Mouse (Mus musculus) retina, adult 2 months (tissue): ENCODE measurements at regions not wholly inside any gene's neighbourhood (a gene's known extent, or its start where the extent isn't known, plus 50 kb on each side); places are given as distances from the start of the nearest gene placed in this dataset.

ENCODE experiments used
- DNase-seq: peaks from one replicate; pipeline ENCODE4 v3.0.0-alpha.2; 2012; ENCODE audit warnings: low read depth, low spot score

GRCm38 (mm10) chr9:46938628-46939027 is 59.9 kb upstream of the Gm4791 start:
- DNase-seq: no peak

GRCm38 (mm10) chr9:46925641-46926040 is 72.9 kb upstream of the Gm4791 start:
- no peak for DNase-seq

GRCm38 (mm10) chr9:46920081-46920480 is 78.5 kb upstream of the Gm4791 start:
- no peak for DNase-seq

- DNase-seq: peak; percentile 11
These were observed 85.3 kb upstream of the Gm4791 start for GRCm38 (mm10) chr9:46913238-46913637.

GRCm38 (mm10) chr9:46909412-46910013 is 89.0 kb upstream of the Gm4791 start:
- DNase-seq: no peak

- DNase-seq: no peak
These were observed 93.5 kb upstream of the Gm4791 start for GRCm38 (mm10) chr9:46905081-46905480.

GRCm38 (mm10) chr9:46903491-46904220 is 94.9 kb upstream of the Gm4791 start:
- no peak for DNase-seq

GRCm38 (mm10) chr9:46899283-46899682 is 99.3 kb upstream of the Gm4791 start:
- no peak for DNase-seq

GRCm38 (mm10) chr9:46898120-46898519 is 100.4 kb upstream of the Gm4791 start:
- DNase-seq: no peak

- DNase-seq: no peak
These were observed 106.7 kb upstream of the Gm4791 start for GRCm38 (mm10) chr9:46891829-46892228.

- DNase-seq: no peak
These were observed 108.4 kb upstream of the Gm4791 start for GRCm38 (mm10) chr9:46889933-46890662.

GRCm38 (mm10) chr9:46871211-46871994 is 127.1 kb upstream of the Gm4791 start:
- no peak for DNase-seq

- DNase-seq: no peak
These were observed 134.6 kb upstream of the Gm4791 start for GRCm38 (mm10) chr9:46863934-46864333.

GRCm38 (mm10) chr9:46851753-46852152 is 146.8 kb upstream of the Gm4791 start:
- DNase-seq: no peak

GRCm38 (mm10) chr9:46851336-46851735 is 147.2 kb upstream of the Gm4791 start:
- DNase-seq: no peak

- DNase-seq: no peak
These were observed 153.3 kb upstream of the Gm4791 start for GRCm38 (mm10) chr9:46845276-46845675.

- no peak for DNase-seq
These were observed 154.8 kb upstream of the Gm4791 start for GRCm38 (mm10) chr9:46843781-46844180.

GRCm38 (mm10) chr9:46841571-46841970 is 157.0 kb upstream of the Gm4791 start:
- DNase-seq: no peak

GRCm38 (mm10) chr9:46835261-46835660 is 163.3 kb upstream of the Gm4791 start:
- DNase-seq: no peak

GRCm38 (mm10) chr9:46830746-46831560 is 167.6 kb upstream of the Gm4791 start:
- no peak for DNase-seq

- no peak for DNase-seq
These were observed 168.2 kb upstream of the Gm4791 start for GRCm38 (mm10) chr9:46830316-46830715.
